Mouse (Mus musculus) stomach, embryonic 16.5 days (tissue): ENCODE results near the gene Mdk. TPM values are rescaled to one million over a fixed set of nuclear protein-coding genes. Genes with fewer than 3 reads are reported as not detected.
A peak's percentile ranks its signal among the peaks of the same experiment; 100 is the strongest.

Source experiments
- ATAC-seq: fragments of 200-750 bp; cut with Nextera tagmentation; 2 replicates; pipeline ENCODE4 v1.8.0; 2017; ENCODE audit warnings: moderate number of reproducible peaks, moderate TSS enrichment; ENCODE audit not compliant: insufficient read depth, low FRiP score
- H3K27ac ChIP-seq: fragments of 300-500 bp; sonication (generic); 2 replicates; pipeline ENCODE4 v1.5.1; 2014; ENCODE audit warnings: low read length
- H3K27me3 ChIP-seq: fragments of 300-500 bp; sonication (generic); 2 replicates; pipeline ENCODE4 v1.6.1; 2014; ENCODE audit warnings: low read length, control low read depth, mixed read lengths; ENCODE audit not compliant: control insufficient read depth, insufficient read depth
- H3K36me3 ChIP-seq: fragments of 300-500 bp; sonication (generic); 2 replicates; pipeline ENCODE4 v1.6.1; 2014; ENCODE audit warnings: low read length; ENCODE audit not compliant: control insufficient read depth, insufficient read depth
- H3K4me1 ChIP-seq: fragments of 300-500 bp; sonication (generic); 2 replicates; pipeline ENCODE4 v1.6.1; 2014; ENCODE audit warnings: low read length, control low read depth, mixed read lengths; ENCODE audit not compliant: control insufficient read depth, insufficient read depth
- H3K4me2 ChIP-seq: fragments of 300-500 bp; sonication (generic); 2 replicates; pipeline ENCODE4 v1.6.1; 2014; ENCODE audit warnings: low read depth, low read length, mixed read lengths
- H3K4me3 ChIP-seq: fragments of 300-500 bp; sonication (generic); replicated peaks from 2 replicates; pipeline ENCODE4 v1.5.1; 2014; ENCODE audit warnings: mild to moderate bottlenecking, low read length
- H3K9ac ChIP-seq: fragments of 300-500 bp; sonication (generic); 2 replicates; pipeline ENCODE4 v1.6.1; 2014; ENCODE audit warnings: low read length
- H3K9me3 ChIP-seq: fragments of 300-500 bp; sonication (generic); replicated peaks from 2 replicates; pipeline ENCODE4 v1.6.1; 2016; ENCODE audit warnings: low read length, control low read depth; ENCODE audit not compliant: control insufficient read depth
- WGBS: fragments of 180-500 bp; shearing (Covaris S2); extraction: QIAGEN DNeasy Blood & Tissue Kit; methylation state at CpG from one replicate; pipeline ENCODE4 v1.1.7; 2014; 5-methylcytosine and 5-hydroxymethylcytosine counted together
- microRNA-seq: library from miRNA; unstranded; fragments of <30 nt; microRNA quantifications from one replicate; pipeline ENCODE4, GENCODE M21; 2016
- polyA plus RNA-seq: library from polyadenylated mRNA; unstranded; fragments of >200 nt; fragmentation: Nextera tagmentation; extraction: Ambion mirVana; gene quantifications from 2 replicates; pipeline ENCODE4 v1.2.1, GENCODE M21; 2015

The Mdk gene
- polyA plus RNA-seq, 1 experiment from 2014 or later: 550 TPM

DNA sequence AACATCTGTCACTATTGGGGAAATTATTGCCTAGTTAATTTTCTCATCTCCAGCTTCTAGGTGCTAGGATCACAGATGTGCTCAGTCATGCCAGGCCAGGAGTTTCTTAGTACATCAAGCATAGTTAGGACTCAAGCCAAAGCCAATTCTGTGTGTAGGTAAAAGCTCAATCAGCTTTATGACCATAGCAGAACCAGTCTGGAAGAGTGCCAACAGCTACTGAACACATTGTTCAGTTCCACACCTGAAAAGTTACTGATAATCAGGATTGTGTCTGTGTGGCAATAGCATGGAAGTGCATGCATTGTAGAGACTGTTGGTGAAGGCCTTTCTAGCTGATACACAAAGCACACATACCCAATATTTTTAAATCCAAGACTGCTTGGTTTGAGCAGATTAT is 34.1 kb downstream of the Mdk start:
- Histone ChIP-seq H3K9ac (no peak overlapping the region), H3K4me2 (no peak overlapping the region), H3K27ac (no peak overlapping the region), H3K4me1 (no peaks in the 10 kb centered on the region), H3K4me3 (no peak overlapping the region), H3K27me3 (no peaks in the 10 kb centered on the region), H3K36me3 (peaks cover 6% of the 10 kb centered on the region; the same call in 1 of the 2 replicates), H3K9me3 (no peaks in the 10 kb centered on the region)
- ATAC-seq: 0 out of 2 replicates have a peak, but pooled peaks have one; percentile 17

DNA sequence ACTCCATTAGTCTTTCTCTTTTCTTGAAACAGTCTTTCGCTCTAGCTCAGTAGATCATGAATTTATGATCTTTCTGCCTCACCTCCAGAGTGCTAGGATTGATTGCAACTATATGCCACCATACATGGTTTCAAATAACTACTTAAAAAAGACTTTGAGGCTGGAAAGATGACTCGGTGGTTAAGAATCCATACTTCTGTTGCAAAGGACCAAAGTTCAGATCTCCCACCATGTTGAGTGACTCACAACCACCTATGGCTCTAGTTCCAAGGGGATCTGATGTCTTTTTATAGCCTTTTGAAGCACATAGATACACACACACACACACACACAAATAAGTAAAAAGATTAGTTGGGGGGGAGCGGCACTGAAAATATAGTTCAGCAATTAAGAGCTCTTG is 36.7 kb downstream of the Mdk start:
- Histone ChIP-seq H3K36me3 (peaks cover 6% of the 10 kb centered on the region; the same call in 1 of the 2 replicates), H3K4me2 (no peak overlapping the region), H3K4me3 (no peak overlapping the region), H3K27me3 (no peaks in the 10 kb centered on the region), H3K9ac (no peak overlapping the region), H3K27ac (no peak overlapping the region), H3K4me1 (no peaks in the 10 kb centered on the region), H3K9me3 (no peaks in the 10 kb centered on the region)
- WGBS: 83% methylated on average over 3 of the region's 3 CpGs
- ATAC-seq: no peak

DNA sequence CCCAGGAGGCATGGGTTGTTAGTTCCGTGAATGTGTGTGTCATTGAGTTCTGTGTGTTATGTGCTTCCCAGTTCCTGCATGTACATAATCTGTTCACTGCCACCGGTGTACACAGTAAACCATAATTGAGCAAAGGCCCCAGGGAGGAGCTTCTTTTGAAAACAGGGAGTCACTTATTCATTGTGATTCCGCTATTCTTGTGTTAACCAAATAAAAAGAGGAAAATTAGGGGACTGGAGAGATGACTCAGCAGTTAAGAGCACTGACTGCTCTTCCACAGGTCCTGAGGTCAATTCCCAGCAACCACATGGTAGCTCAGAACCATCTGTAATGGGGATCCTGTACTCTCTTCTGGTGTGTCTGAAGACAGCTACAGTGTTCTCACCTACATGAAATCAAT is 37.4 kb downstream of the Mdk start:
- Histone ChIP-seq H3K9me3 (no peaks in the 10 kb centered on the region), H3K9ac (no peak overlapping the region), H3K4me3 (no peak overlapping the region), H3K27me3 (no peaks in the 10 kb centered on the region), H3K27ac (no peak overlapping the region), H3K36me3 (peaks cover 2% of the 10 kb centered on the region; the same call in 1 of the 2 replicates), H3K4me2 (no peak overlapping the region), H3K4me1 (no peaks in the 10 kb centered on the region)
- no peak for ATAC-seq
- WGBS: 84% methylated on average over 3 of the region's 3 CpGs

DNA sequence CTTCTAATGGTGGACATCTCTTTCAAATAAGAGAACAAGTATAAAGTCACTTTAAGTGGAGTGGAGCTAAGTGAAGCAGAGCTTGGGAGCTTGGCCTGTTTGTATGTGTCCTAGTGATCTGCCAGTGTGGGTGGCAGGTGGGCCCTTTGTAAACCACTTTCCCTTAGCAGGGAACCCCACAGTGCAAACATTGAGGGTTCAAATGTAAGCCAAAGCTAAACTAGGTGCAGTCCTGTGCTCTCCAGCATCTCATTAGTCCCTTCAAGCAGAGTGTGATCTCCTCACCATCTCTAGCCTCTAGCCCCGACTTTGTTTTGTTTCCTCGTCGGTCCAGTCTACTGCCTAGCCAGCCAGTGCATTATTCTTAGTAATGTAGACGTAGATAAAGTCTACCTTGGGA is 47.5 kb downstream of the Mdk start:
- Histone ChIP-seq H3K4me1 (no peaks in the 10 kb centered on the region), H3K27ac (no peak overlapping the region), H3K27me3 (no peaks in the 10 kb centered on the region), H3K9ac (no peak overlapping the region), H3K4me3 (no peak overlapping the region), H3K9me3 (no peaks in the 10 kb centered on the region), H3K4me2 (no peak overlapping the region), H3K36me3 (no peaks in the 10 kb centered on the region)
- ATAC-seq: no peak
- WGBS: 63% methylated on average over 4 of the region's 4 CpGs

DNA sequence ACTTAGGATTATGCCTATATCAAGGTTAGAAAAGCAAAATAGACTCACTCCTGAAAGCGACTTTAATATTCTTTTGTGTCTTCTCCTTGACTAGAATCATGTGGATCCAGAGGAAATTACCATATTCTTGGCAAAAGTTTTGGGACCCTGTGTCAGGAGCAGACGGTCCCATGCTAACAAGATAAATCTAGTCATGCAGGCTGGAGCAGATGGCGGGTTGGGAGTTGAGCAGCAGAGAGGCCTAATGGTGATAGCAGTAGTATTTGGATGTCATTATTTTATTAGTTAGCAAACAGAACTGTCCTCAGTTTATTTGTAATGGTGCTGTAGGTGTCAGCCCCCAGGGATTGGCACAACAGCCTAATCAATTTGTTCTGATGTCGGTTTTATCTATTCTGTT is 48.1 kb downstream of the Mdk start:
- Histone ChIP-seq H3K36me3 (no peaks in the 10 kb centered on the region), H3K4me2 (no peak overlapping the region), H3K9me3 (no peaks in the 10 kb centered on the region), H3K4me1 (no peaks in the 10 kb centered on the region; the same call in 1 of the 2 replicates), H3K9ac (no peak overlapping the region), H3K27me3 (no peaks in the 10 kb centered on the region), H3K4me3 (no peak overlapping the region), H3K27ac (no peak overlapping the region)
- 67% methylated on average over 4 of the region's 4 CpGs for WGBS
- no peak for ATAC-seq

Small RNAs within 50 kb of the gene (microRNA-seq; reads per million reads assigned to microRNA genes)
- gene Mir6999: not detected

Other genes with a start within 250 kb of the Mdk start
- 27.6 and 29.6 TPM in 2 replicates for gene Atg13, start 221.7 kb downstream of the Mdk start, polyA plus RNA-seq
- gene Harbi1, start 221.4 kb downstream of the Mdk start, polyA plus RNA-seq: 20.6 and 21.2 TPM in 2 replicates
- gene Ambra1, start 202.2 kb downstream of the Mdk start, polyA plus RNA-seq: 15.0 and 15.8 TPM in 2 replicates
- 0.27 and 0.31 TPM in 2 replicates for gene Chrm4, start 5.0 kb downstream of the Mdk start, polyA plus RNA-seq
- gene Gm9821, start 13.4 kb upstream of the Mdk start, polyA plus RNA-seq: 0.83 and 0.91 TPM in 2 replicates
- 34.9 and 38.3 TPM in 2 replicates for gene Dgkz, start 43.6 kb upstream of the Mdk start, polyA plus RNA-seq
- 21.7 and 24.5 TPM in 2 replicates for gene Creb3l1, start 92.2 kb upstream of the Mdk start, polyA plus RNA-seq
- gene Phf21a, start 160.8 kb upstream of the Mdk start, polyA plus RNA-seq: 21.2 and 23.8 TPM in 2 replicates